Mouse (Mus musculus) hindbrain, embryonic 12.5 days (tissue): ENCODE measurements around the gene Gsdma. TPM values are rescaled to one million over a fixed set of nuclear protein-coding genes. Genes with fewer than 3 reads are reported as not detected.

Experiments used
- ATAC-seq: fragments of 200-750 bp; cut with Nextera tagmentation; 2 replicates; pipeline ENCODE4 v1.8.0; 2017; ENCODE audit warnings: moderate TSS enrichment; ENCODE audit not compliant: low FRiP score
- H3K27ac ChIP-seq: fragments of 300-500 bp; sonication (generic); 2 replicates; pipeline ENCODE4 v1.5.1; 2016; ENCODE audit warnings: mild to moderate bottlenecking
- H3K27me3 ChIP-seq: fragments of 300-500 bp; sonication (generic); 2 replicates; pipeline ENCODE4 v1.6.1; 2016; ENCODE audit warnings: mild to moderate bottlenecking
- H3K36me3 ChIP-seq: fragments of 300-500 bp; sonication (generic); 2 replicates; pipeline ENCODE4 v1.6.1; 2016; ENCODE audit warnings: mild to moderate bottlenecking
- H3K4me1 ChIP-seq: fragments of 300-500 bp; sonication (generic); 2 replicates; pipeline ENCODE4 v1.6.1; 2016
- H3K4me2 ChIP-seq: fragments of 300-500 bp; sonication (generic); replicated peaks from 2 replicates; pipeline ENCODE4 v1.6.1; 2016; ENCODE audit warnings: mild to moderate bottlenecking
- H3K4me3 ChIP-seq: fragments of 300-500 bp; sonication (generic); 2 replicates; pipeline ENCODE4 v1.5.1; 2016; ENCODE audit warnings: mild to moderate bottlenecking
- H3K9ac ChIP-seq: fragments of 300-500 bp; sonication (generic); 2 replicates; pipeline ENCODE4 v1.6.1; 2016; ENCODE audit warnings: mild to moderate bottlenecking, moderate library complexity
- H3K9me3 ChIP-seq: fragments of 300-500 bp; sonication (generic); replicated peaks from 2 replicates; pipeline ENCODE4 v1.6.1; 2016; ENCODE audit warnings: mild to moderate bottlenecking
- WGBS: fragments of 180-500 bp; shearing (Covaris S2); methylation state at CpG from one replicate; pipeline ENCODE4 v1.1.7; 2016; 5-methylcytosine and 5-hydroxymethylcytosine counted together
- polyA plus RNA-seq: library from polyadenylated mRNA; unstranded; fragments of >200 nt; fragmentation: Nextera tagmentation; extraction: Ambion mirVana; gene quantifications from 2 replicates; pipeline ENCODE4 v1.2.1, GENCODE M21; 2016

Gene Gsdma
- polyA plus RNA-seq, 1 experiment from 2014 or later = not detected

DNA sequence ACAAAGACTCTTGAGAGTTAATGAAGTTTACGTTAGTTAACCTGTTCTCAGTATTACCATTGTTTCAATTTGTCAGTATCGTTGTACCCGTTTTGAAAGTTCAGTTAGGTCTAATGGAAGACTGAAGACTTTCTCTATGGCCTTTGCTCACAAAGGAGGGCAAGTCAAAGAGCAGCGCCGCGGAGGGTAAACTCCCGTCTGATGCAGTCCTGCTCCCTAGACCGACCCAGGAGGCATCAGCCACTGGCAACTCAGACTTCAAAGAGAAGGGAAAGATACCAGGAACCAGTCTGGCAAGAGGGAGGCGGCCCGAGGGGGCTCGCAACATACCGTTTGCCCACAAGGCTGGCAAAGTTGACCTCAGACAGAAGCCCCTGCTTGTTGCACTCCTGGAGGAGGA is 49.6 kb downstream of the Gsdma start:
- ATAC-seq = no peak
- Histone ChIP-seq H3K4me1 (peaks cover 8% of the 10 kb centered on the region; the same call in 1 of the 2 replicates), H3K4me3 (no peak overlapping the region), H3K27me3 (no peaks in the 10 kb centered on the region), H3K9ac (no peak overlapping the region), H3K36me3 (peaks cover 83% of the 10 kb centered on the region), H3K4me2 (no peak overlapping the region), H3K27ac (no peak overlapping the region), H3K9me3 (no peaks in the 10 kb centered on the region)
- WGBS = 86% methylated on average over 12 of the region's 12 CpGs

DNA sequence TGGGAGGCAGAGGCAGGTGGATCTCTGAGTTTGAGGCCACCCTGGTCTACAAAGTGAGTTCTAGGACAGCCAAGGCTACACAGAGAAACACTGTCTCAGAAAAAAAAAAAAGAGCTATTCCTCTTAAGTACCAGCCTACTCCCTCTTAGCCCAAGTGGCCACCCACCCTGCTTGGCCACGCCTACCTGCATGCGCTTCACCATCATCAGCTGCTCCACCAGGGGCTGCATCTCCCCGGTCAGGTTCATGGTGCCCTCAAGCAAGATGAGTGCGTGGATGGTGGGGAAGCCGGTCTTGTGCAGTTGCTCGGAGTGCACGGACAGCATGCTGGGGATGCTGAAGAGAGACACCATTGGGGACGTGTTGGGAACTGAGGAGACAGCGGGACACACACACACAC is 51.8 kb downstream of the Gsdma start:
- no peak overlapping the region for H3K4me2 ChIP-seq
- no peak overlapping the region for H3K9ac ChIP-seq
- H3K4me1 ChIP-seq = peaks cover 8% of the 10 kb centered on the region; the same call in 1 of the 2 replicates
- H3K27me3 ChIP-seq = no peaks in the 10 kb centered on the region
- no peak overlapping the region for H3K4me3 ChIP-seq
- H3K36me3 ChIP-seq = peaks cover 71% of the 10 kb centered on the region
- no peak for ATAC-seq
- no peaks in the 10 kb centered on the region for H3K9me3 ChIP-seq
- H3K27ac ChIP-seq = no peak overlapping the region
- 92% methylated on average over 9 of the region's 9 CpGs for WGBS

DNA sequence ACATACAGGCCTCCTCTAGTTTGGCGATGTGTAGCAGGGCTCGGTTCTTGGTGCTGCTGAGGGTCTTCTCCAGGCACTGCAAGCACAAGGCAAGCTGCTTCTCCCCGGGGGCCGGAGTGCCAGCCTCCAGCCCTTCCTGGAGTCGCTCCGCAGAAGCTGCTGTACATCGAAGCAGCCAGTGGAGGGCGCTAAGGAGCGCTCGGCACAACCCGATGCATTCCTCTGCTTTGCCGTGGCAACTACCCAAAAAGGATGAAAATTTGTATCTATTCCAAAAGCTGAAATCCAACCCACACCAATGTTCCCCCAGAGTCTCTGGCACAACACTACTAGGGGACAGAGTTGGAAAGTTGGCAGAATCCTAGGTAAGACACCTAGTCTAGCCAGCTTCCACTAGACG is 53.8 kb downstream of the Gsdma start:
- ATAC-seq = no peak
- H3K36me3 ChIP-seq = peaks cover 59% of the 10 kb centered on the region
- H3K4me3 ChIP-seq = no peak overlapping the region
- no peak overlapping the region for H3K9ac ChIP-seq
- no peak overlapping the region for H3K4me2 ChIP-seq
- no peaks in the 10 kb centered on the region for H3K27me3 ChIP-seq
- peaks cover 8% of the 10 kb centered on the region; the same call in 1 of the 2 replicates for H3K4me1 ChIP-seq
- H3K27ac ChIP-seq = no peak overlapping the region
- H3K9me3 ChIP-seq = no peaks in the 10 kb centered on the region
- 24% methylated on average over 13 of the region's 13 CpGs for WGBS

DNA sequence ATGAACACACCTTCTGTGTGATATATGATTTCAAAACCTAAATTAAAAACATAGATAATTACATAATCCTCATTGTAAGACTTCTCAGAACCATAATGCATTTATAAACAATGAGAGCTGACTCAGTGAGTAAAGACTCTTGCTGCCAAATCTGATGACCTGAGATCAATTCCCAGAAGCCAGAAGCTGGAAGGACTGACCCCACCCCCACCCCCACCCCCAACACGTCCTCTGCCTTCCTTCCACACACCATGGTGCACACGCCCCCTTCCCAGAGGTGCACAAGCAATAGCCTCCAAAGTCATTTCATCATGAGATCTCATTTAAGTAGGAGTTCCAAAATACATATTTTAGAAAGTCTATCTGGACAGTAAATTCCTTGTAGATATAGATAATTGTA is 56.6 kb downstream of the Gsdma start:
- no peak for ATAC-seq
- Histone ChIP-seq H3K4me2 (no peak overlapping the region), H3K4me1 (peaks cover 8% of the 10 kb centered on the region; the same call in 1 of the 2 replicates), H3K9ac (no peak overlapping the region), H3K4me3 (no peak overlapping the region), H3K9me3 (no peaks in the 10 kb centered on the region), H3K36me3 (peaks cover 57% of the 10 kb centered on the region), H3K27ac (no peak overlapping the region), H3K27me3 (no peaks in the 10 kb centered on the region)
- WGBS = 66% methylated on average over 2 of the region's 2 CpGs

DNA sequence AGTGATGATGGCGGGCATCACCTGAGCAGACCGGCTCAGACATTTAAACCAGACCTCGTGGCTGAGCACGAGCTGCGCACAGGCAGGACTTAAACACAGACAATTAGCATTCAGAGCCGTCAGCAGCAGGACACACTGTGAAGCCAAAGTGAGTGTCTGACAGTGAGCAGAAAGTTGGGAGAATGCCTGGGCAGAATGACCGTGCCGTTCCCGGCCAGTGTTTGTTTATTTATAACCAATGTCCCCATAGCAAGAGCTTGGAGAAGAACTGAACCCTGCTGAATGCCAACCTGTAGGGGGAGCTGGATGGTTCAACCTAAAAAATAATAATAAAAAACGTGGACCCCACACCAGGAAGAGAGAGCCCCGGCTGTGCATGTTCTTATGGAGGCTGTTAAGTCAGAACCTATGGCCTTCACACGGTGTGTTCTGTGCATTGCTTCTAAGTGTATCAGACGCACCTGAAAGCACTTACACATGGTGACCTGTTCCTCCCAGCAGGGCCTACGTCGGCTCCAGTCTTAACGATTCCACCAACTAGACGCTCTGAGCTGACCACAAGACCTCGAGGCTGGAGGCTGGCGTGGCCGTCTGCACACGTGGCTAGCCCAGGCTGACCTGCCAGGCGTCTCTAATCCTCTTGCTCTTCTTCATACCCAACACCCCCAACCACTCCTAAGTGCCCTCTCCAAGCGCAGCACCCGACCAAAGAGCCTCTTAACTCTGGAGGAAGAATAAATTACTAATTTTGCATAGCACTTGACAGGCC is 57.5 kb downstream of the Gsdma start:
- peaks cover 57% of the 10 kb centered on the region for H3K36me3 ChIP-seq
- H3K4me2 ChIP-seq = no peak overlapping the region
- H3K9ac ChIP-seq = no peak overlapping the region
- no peak overlapping the region for H3K27ac ChIP-seq
- no peaks in the 10 kb centered on the region for H3K9me3 ChIP-seq
- peaks cover 8% of the 10 kb centered on the region; the same call in 1 of the 2 replicates for H3K4me1 ChIP-seq
- H3K4me3 ChIP-seq = no peak overlapping the region
- 64% methylated on average over 24 of the region's 24 CpGs for WGBS
- H3K27me3 ChIP-seq = no peaks in the 10 kb centered on the region
- ATAC-seq = no peak

DNA sequence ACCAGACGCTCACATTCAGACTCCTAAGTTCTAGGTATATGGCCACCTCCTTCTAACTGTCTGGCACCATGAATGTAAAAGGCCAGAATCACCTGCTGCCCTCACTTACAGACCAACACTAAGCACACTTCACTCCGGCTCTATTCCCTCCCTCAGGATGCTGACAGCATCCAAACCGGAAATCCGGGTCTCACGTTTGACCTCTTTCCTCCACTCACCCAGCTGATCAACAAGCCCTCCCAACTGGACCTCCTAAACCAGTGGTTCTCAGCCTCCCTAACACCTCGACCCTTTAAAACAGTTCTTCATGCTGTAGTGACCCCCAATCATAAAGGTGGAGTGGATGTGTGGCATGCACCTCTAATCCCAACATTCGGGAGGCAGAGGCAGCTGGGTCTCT is 58.9 kb downstream of the Gsdma start:
- H3K36me3 ChIP-seq = peaks cover 59% of the 10 kb centered on the region
- no peaks in the 10 kb centered on the region for H3K9me3 ChIP-seq
- H3K27me3 ChIP-seq = no peaks in the 10 kb centered on the region
- no peak overlapping the region; the same call in 1 of the 2 replicates for H3K27ac ChIP-seq
- no peak overlapping the region for H3K4me2 ChIP-seq
- peak overlapping the region; percentile 23; the same call in 1 of the 2 replicates for H3K9ac ChIP-seq
- ATAC-seq = no peak
- H3K4me3 ChIP-seq = no peak overlapping the region
- H3K4me1 ChIP-seq = peaks cover 4% of the 10 kb centered on the region
- 81% methylated on average over 7 of the region's 7 CpGs for WGBS

DNA sequence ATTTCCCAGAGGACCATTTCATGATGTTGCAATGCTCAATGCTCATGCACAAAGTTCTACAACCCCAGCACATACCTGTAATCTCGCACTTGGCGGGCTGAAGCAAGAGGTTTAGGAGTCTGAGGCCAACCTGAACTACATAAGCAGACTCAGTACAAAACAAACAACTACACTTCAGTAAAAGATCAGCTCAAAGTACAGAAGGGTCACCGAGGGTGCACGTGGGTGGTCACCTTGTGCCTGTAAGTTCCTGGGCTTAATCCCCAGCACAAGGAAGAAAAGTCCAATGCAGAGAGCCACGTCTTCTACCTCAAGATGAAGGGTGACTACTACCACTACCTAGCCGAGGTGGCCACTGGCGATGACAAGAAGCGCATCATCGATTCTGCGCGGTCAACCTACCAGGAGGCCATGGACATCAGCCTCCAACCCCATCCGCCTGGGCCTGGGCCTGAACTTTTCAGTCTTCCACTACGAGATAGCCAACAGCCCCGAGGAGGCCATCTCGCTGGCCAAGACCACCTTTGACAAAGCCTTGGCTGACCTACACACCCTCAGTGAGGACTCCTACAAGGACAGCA is 61.9 kb downstream of the Gsdma start:
- Histone ChIP-seq H3K27ac (no peak overlapping the region), H3K27me3 (no peaks in the 10 kb centered on the region), H3K9me3 (no peaks in the 10 kb centered on the region), H3K36me3 (peaks cover 49% of the 10 kb centered on the region), H3K4me2 (no peak overlapping the region), H3K4me3 (no peak overlapping the region), H3K4me1 (peaks cover 7% of the 10 kb centered on the region), H3K9ac (no peak overlapping the region)
- ATAC-seq = no peak
- 94% methylated on average over 15 of the region's 15 CpGs for WGBS

Other genes with a start within 250 kb of the Gsdma start
- 158 and 159 TPM in 2 replicates for gene Mien1, start 225.4 kb upstream of the Gsdma start, polyA plus RNA-seq
- 2.0 and 4.4 TPM in 2 replicates for gene Grb7, start 218.0 kb upstream of the Gsdma start, polyA plus RNA-seq
- gene Ikzf3, start 118.3 kb upstream of the Gsdma start, polyA plus RNA-seq = 0.09 TPM in 1 of 2 replicates, not detected in the other
- gene Zpbp2, start 113.3 kb upstream of the Gsdma start, polyA plus RNA-seq = 0.17 and 0.38 TPM in 2 replicates
- 69.8 and 71.4 TPM in 2 replicates for gene Ormdl3, start 77.0 kb upstream of the Gsdma start, polyA plus RNA-seq
- gene Lrrc3c, start 66.1 kb upstream of the Gsdma start, polyA plus RNA-seq = not detected in 2 replicates
- 0.49 and 0.55 TPM in 2 replicates for gene Gm12355, start 38.7 kb upstream of the Gsdma start, polyA plus RNA-seq
- not detected in 2 replicates for gene Gsdma3, start 38.0 kb upstream of the Gsdma start, polyA plus RNA-seq
- not detected in 2 replicates for gene Gsdma2, start 17.6 kb upstream of the Gsdma start, polyA plus RNA-seq
- gene Psmd3, start 18.2 kb downstream of the Gsdma start, polyA plus RNA-seq = 222 and 226 TPM in 2 replicates
- not detected in 2 replicates for gene Csf3, start 36.9 kb downstream of the Gsdma start, polyA plus RNA-seq
- gene Med24, start 65.1 kb downstream of the Gsdma start, polyA plus RNA-seq = 85.0 and 86.9 TPM in 2 replicates
- 67.2 and 68.4 TPM in 2 replicates for gene Thra, start 76.3 kb downstream of the Gsdma start, polyA plus RNA-seq
- 1.2 and 1.3 TPM in 2 replicates for gene Nr1d1, start 111.0 kb downstream of the Gsdma start, polyA plus RNA-seq
- gene Msl1, start 131.2 kb downstream of the Gsdma start, polyA plus RNA-seq = 38.8 and 40.4 TPM in 2 replicates
- 62.5 and 66.5 TPM in 2 replicates for gene Casc3, start 140.6 kb downstream of the Gsdma start, polyA plus RNA-seq
- gene Rapgefl1, start 172.4 kb downstream of the Gsdma start, polyA plus RNA-seq = 3.1 and 4.1 TPM in 2 replicates
- 4.7 and 5.0 TPM in 2 replicates for gene Wipf2, start 199.3 kb downstream of the Gsdma start, polyA plus RNA-seq
- 19.0 and 20.2 TPM in 2 replicates for gene Cdc6, start 243.4 kb downstream of the Gsdma start, polyA plus RNA-seq